Mouse (Mus musculus): ENCODE data around the gene Agpat3. TPM values are rescaled to one million over a fixed set of nuclear protein-coding genes. Genes with fewer than 3 reads are reported as not detected.

Agpat3 gene
- total RNA-seq, 2 experiments from 2014 or later: 160 to 164 TPM

DNA sequence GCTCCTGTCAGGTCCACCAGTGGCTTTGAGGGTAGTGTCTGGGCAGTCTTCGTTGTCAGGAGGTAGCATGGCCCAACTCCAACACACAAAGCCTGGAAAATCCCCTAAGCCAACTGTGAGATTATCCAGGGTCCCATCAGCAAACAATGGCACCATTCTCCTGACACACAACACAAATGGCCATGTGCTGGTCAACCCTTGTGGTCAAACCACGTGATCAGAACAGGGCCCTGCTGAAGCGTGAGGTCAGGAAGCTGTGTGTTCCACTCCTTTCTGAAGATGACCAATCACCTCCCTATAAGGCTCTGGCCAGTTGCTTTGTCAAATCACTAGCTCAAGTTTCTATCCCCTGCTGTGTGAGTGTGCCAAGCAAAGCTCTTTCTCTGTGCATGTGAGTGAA, 47.3 kb downstream of the Agpat3 start:
- no peak for DNase-seq

DNA sequence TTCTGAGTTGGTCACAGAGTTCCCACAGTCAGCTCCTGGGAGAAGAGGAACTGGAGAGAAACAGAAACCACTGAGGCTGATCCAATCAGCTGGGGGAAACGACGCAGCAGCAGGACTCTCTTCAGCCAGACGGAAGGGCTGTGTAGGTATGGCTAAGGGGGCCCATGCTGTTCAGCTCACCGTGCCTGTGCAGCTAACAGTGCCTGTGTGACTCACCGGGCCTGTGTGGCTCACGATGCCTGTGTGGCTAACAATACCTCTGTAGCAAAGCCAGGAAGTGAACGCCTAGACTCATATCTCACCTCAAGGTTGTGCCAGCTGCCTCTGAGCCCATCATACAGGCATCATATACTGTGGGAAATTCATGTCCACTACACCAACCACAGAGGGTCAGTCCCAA, 48.6 kb downstream of the Agpat3 start:
- DNase-seq: no peak
- intact Hi-C loops (cut with DNase I; ENCODE audit: low total_unique reads): no loop called here

More for the DNA sequence above, 47.3 kb downstream of the Agpat3 start:
- intact Hi-C loops (cut with DNase I; ENCODE audit: low total_unique reads): no loop called here

DNA sequence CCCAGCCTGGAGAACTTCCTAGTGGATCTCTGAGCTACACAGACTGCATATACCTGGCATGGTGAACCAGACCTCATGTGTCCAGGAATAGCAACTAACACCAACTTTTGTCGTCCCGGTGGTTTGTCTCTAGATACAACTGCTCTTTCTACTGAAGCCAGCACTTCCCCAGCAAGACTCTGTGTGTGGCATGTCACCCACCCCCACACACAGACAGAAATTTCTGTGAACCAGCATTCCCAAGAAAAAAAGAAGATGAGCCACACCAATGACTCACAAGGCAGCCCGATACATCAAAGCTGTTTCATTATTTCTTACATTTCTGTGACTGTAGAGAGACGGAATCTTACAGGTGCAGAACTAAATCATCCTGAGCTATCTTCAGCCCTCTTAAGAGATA, 52.2 kb downstream of the Agpat3 start:
- DNase-seq: no peak
- intact Hi-C loops (cut with DNase I; ENCODE audit: low total_unique reads): no loop called here

DNA sequence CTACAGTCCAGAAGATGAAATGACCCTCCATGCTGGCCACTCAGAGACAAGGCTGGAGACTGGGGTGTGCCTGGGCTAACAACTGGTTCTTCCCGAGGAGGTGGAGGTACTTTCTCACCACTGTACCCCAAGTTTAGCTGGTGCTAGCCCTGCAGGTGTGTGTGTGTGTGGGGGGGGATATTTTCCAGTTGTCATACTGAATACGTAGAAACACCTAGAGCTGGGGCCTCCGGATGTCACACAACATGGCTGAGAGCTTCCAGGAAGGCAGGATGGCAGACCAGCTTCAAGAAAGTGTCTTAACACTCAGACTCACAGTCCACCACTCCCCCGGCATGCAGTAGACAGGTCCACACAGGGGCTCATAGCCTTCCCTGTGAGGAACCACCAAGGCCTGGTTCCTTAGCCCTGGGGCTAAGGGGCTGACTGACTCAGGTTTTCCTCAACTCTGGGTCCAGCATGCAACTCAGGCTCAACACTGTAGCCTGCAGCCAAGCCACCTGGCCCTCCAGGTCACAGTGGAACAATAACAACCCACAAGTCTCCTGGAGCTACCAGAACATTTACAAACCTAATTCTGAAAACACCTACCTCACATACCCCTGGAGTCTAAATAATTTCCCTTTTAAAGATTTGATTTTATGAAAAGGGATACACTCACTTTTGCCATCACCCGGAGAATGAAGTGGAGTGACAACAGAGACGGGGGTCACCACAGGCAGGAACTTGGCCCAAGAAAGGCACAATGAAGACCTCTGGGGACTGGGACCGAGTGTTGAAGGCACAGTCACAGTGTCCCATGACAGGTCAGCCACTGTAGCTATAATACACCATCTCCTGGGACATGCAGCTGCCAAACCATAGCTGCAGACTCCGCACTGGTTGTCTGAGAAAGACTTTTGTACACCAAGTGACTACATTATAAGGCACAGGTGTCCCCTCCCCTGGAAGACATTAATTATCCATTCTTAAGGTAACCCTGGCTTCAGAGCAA, 53.3 kb downstream of the Agpat3 start:
- intact Hi-C loops (cut with DNase I; ENCODE audit: low total_unique reads): no loop called here
- no peak for DNase-seq

DNA sequence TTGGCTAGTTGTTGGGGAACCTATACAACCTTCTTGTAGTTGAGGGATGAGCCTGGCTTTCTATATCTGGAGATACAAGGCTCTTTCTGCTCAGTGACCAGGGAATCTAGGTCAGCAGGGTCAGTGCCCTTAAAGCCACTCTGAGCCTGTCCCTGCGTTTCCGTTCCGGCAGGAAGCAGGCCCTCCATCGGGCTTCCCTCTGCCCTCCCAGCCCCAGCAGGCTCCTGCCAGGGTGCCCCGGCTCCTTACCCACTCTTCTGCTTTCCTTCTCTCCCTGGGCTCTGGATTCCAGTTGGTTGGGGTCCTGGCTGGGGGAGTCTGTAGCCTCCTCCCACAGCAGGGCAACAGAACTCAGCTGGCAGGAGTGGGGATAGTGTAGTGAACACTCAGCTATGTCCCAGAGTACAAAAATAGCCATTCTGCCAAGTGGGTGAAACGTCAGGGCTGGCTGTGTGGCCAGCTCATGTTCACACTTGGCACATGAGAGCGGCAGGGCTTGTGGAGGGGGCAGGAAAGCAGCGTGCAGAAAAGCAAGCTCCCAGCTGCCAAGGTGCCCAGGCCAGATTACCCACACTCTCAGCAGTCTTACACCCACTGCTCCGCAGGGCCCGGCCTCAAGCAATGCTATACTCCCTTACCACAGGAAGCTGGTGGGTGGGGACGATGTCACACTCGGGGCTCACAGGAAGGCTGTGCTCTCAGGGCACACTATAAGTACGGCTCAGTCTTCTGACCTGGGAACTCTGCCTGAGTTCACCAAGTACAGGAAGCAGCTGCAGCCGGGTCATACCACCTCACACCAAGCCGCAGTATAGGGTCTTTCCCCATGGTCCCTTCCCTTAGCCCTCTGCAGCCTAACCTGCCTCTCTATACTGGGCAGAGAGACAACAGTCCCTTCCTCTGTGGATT, 54.5 kb downstream of the Agpat3 start:
- intact Hi-C loops (cut with DNase I; ENCODE audit: low total_unique reads): no loop called here
- peak; percentile 87 for DNase-seq

DNA sequence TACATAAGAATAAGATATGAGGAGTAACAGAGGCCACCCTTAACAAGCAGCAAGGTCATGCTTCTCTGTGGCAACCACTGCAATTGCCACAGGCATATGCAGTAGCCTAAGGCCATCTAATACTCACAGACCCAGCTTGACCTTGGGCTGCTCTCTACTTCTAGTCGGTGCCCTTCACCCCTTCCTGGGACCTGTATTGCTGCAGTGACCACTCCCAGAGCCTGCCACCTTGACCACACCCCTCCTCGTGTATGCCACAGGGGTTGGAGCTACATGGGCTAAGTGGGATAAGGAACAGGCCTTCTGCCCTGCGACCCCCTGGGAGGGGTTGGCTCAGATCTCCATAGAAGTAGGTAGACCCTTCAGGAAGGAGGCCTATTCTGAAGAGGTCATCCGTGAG, 55.3 kb downstream of the Agpat3 start:
- DNase-seq: no peak
- intact Hi-C loops (cut with DNase I; ENCODE audit: low total_unique reads): no loop called here

DNA sequence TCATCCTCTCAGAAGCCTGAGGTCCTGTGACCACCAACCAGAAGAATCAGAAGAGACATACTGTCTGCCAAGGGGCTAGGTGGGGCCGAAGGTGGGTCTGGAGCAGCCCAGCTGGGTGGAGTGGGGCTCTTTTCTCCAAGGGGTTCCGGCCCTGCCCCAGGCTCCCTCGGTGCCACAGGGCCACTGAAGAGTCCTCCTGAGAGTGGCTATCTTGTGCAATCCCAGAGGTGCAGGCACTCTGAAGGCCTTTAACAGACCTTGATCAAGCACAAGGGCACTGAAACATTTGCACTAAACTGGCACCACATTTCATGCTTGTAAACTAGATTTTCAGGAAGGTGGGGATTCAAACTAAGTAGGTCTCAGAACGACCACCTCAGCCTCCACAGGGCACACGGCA, 55.9 kb downstream of the Agpat3 start:
- intact Hi-C loops (cut with DNase I; ENCODE audit: low total_unique reads): no loop called here
- DNase-seq: no peak

DNA sequence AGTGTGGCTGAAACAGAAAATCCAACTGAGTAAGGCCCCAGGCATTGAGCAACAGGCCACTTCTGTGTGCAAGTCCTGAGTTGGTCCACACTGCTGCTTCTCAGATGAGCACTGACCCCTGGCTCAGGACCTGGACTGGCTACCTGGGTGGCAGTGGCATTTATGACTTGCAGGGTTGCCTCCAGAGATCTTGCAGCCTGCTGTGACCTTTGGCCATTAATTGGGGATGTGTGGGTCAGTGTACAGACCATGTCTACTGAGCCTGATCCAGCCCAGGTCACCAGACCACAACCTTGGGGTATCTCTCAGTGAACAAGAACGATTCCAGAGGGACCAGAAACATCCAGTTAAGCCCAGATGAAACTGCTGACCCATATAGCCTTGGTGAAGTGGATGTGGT, 58.7 kb downstream of the Agpat3 start:
- intact Hi-C loops (cut with DNase I; ENCODE audit: low total_unique reads): no loop called here
- DNase-seq: no peak

DNA sequence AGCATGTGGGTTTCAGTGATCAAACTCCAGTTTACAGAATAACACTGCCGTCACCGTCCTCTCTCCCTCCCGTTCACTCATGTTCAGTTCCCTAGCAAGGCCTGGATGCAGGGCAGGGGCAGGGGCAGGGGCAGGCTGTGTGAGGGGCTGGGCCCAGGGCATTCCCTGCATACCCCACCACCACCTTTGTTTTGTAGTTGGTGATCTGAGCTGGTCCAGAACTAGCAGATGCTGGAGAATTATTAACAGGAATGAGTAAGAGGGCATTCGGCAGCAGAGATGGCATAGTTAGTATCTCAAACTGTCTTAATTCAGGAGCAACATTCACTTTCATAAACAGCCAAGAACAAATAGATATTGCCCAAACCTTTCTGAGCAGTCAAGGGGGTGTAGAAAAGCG, 59.9 kb downstream of the Agpat3 start:
- intact Hi-C loops (cut with DNase I; ENCODE audit: low total_unique reads): no loop called here
- no peak for DNase-seq

DNA sequence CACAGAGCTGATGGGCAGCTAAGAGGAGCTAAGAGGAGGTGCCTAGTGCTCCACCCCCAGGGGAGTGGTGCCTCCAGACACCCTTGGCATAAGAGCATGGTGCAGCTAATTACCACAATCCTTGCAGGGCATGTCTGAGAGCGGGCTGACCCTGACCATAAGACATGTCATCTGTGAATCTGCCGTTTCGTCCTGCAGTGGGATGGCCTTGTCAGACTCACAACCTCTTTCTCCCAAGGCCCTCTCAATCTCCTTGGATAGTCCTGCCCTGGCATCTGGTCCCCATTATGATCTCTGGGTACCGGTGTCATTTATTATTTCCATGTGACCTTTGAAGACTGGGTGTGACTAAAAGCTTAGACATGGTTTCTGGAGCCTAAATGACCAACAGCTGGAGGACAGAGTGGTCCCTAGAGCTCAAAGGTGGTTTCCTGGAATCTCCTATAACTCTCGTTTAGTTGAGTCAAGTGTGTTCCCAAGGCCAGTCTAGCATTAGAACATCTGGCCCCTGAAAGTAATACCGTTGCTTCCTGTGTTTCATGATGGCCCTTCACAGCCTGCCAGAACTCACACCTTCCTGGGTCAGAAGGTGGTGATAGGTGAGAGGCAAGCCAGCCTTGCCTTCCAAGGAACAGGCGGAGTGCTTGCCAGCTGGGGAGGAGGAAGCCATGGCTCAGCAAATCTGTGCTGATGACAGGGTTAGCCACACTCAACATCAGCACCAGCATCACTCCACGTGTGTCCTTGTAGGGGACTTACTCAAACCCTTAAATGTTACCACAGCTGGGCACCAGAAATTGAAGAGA, 61.4 kb downstream of the Agpat3 start:
- intact Hi-C loops (cut with DNase I; ENCODE audit: low total_unique reads): no loop called here

DNA sequence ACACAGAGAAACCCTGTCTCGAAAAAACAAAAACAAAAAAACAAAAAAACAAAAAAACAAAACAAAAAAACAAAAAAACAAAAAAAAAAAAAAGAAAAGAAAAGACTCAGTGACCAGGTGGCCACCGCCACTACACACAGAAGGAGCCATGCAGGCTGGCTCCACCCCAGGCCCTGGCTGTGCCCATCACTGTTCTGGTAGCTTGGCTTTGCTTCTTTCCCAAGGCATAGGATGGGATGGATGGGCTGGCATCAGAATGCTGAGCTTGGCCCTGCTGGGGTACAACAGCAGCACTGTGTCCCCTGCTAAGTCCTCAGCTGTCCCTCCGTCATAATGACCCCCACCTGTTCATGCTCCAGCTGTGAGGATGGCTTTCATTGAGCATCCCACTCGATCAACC, 63.4 kb downstream of the Agpat3 start:
- intact Hi-C loops (cut with DNase I; ENCODE audit: low total_unique reads): loop anchor here (10.0 kb wide), 1 partner anchor 56 kb away; no protein-coding TSS in a partner anchor
- DNase-seq: no peak

More for the DNA sequence above, 61.4 kb downstream of the Agpat3 start:
- DNase-seq: no peak

DNA sequence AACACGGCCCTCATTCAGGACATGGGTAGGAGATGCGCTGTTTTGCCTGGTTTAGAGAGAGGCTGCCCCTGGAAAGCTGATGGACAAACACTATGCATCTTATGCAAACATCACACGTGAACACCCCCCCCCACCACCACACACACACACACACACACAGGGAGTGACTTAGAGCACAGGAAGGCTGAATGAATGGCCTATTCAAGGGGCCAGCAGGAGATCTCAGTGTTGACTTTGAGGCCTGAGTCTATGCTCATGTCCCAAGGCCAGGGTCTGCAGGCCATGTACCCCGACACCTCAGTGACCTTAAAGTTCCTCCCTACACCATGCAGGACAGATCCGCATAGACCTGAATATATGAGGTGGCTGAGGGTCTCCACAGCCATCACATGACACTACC, 64.2 kb downstream of the Agpat3 start:
- intact Hi-C loops (cut with DNase I; ENCODE audit: low total_unique reads): loop anchor here (10.0 kb wide), 1 partner anchor 57 kb away; no protein-coding TSS in a partner anchor
- no peak for DNase-seq

DNA sequence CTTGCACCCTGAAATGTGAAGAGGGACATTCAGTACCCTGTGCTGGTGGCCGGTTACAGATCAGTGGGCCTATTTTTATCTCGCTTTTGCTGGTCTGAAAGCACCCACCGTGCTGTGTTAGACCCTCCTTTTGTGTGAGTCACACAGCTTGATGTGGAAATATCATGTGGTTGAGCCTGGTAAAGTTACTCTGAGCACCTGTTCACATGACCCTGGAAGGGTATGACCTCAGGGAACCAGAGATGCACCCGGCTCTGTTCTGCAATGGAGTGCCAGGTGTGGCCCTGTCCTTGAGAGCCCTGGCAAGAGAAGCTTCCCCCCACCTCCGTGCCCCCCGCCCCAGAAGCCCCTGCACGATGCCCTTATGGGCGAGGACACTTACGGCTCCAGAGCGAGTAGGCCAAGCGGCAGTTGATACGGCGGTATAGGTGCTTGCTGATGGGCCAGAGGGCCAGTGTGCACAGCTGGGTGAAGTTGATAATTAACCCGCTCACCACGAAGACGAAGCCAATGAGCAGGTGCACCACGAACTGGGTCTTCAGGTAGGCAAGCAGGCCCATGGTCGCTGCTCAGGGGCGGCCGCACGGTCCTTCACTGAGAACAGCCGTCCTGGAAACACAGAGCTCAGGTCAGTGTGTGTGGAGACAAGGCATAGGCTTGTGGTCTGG, 64.7 kb downstream of the Agpat3 start:
- DNase-seq: no peak
- intact Hi-C loops (cut with DNase I; ENCODE audit: low total_unique reads): loop anchor here (10.0 kb wide), 1 partner anchor 57 kb away; no protein-coding TSS in a partner anchor

DNA sequence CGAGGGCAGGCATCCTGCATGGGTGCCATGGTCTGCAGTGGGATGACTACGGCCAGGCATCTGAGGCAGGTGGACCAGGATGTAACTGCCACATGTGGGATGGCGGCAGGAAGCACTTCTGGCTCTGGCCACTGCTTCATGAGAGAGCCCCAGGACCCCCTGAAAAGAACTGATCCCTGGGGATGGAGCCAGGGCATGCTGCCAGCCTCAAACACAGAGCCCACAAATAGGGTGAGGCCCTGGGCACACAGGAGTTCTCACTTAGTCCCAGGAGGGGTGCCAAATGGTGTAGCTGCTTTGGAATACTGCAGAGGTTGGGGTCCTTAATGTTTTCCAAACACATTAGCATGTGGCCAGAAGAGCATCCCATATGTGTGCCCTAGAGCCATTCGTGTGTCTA, 66.3 kb downstream of the Agpat3 start:
- no peak for DNase-seq
- intact Hi-C loops (cut with DNase I; ENCODE audit: low total_unique reads): loop anchor here (10.0 kb wide), 1 partner anchor 59 kb away; no protein-coding TSS in a partner anchor

DNA sequence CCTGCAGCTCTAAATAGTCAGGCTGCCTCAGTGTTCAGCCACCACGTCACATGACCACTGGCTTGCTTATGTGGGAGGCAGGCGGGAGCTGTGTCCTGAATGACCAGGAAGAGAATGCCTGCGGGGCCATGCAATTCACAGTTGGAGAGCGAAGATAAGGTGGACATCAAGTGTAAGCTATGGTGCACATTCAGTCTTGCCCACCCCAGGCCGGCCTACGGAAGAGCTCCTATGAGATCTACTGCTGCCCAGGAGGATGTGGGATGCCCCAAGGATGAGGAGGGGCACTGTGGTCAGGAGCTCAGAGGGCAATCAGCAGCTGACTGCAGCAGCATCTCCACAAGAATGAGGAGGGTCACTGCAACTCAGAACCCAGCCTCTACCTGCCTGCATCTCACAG, 66.9 kb downstream of the Agpat3 start:
- no peak for DNase-seq
- intact Hi-C loops (cut with DNase I; ENCODE audit: low total_unique reads): loop anchor here (10.0 kb wide), 1 partner anchor 59 kb away; no protein-coding TSS in a partner anchor

DNA sequence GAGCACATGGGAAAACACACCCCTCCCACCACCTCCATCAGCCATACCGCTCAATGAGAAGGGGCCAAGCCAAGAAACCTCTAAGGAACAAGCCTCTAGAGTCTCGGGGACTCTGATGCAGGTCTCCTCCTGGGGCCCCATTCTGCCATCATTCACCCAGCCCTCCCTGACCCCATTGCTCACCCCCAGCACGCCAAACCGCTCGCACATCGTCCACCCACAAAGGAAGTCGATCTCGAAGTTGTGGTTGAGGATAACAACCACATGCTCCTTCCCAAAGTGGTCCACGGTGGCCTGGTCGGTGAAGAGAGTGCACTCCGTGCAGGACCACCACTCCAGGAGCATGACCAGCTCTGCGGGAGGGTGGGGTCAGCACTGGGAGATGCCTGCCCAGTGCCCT, 67.5 kb downstream of the Agpat3 start:
- DNase-seq: no peak
- intact Hi-C loops (cut with DNase I; ENCODE audit: low total_unique reads): loop anchor here (10.0 kb wide), 1 partner anchor 60 kb away; no protein-coding TSS in a partner anchor

DNA sequence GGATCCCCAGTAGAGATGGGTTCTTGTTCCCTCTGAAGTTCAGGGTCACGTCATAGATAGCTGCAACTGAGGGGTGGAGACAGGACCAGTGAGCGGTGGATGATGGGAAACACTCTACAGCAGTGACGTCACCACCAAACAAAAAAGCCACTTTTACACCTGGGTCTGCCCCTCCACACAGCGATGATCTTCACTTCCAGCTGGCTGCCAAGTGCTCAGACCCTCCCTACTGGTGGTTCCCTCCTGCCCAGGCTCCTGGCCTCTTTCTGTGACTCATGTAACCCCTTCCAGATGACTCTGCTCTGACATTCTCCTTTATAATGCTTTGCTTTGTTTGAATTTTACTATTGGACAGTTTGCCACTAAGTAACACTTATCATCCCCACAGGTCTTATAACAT, 69.9 kb downstream of the Agpat3 start:
- intact Hi-C loops (cut with DNase I; ENCODE audit: low total_unique reads): loop anchor here (10.0 kb wide), 1 partner anchor 62 kb away; no protein-coding TSS in a partner anchor

DNA sequence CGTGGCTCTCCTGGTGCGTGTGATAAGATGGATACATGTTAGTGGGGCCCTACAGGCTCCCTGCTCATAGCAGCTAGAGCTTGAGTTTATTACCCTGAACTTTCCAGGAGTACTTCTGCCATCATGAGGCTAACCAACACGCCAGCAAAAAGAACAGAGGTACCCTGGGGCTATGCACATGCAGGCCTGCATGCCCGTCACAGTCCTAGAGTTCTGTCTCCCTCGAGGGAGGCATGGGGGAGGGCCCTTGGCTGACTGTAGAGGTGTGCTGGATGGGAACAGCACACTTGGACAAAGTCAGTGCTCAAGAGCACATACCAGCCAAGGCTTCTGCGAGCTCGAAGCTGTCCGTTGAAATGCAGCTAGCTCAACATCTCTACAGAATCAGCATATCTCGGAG, 71.8 kb downstream of the Agpat3 start:
- DNase-seq: no peak
- intact Hi-C loops (cut with DNase I; ENCODE audit: low total_unique reads): loop anchor here (2.0 to 10.0 kb wide), 2 partner anchors 64 to 112 kb away; no protein-coding TSS in a partner anchor

More for the DNA sequence above, 69.9 kb downstream of the Agpat3 start:
- DNase-seq: no peak

Data from gastrocnemius, postnatal 14 days (tissue).